Mouse (Mus musculus): ENCODE measurements around the gene Ank3. TPM values are rescaled to one million over a fixed set of nuclear protein-coding genes. Genes with fewer than 3 reads are reported as not detected.
A peak's percentile ranks its signal among the peaks of the same experiment; 100 is the strongest.

The Ank3 gene
- polyA plus RNA-seq, 1 experiment, result 1.2 TPM

- 88% methylated on average over 7 of the region's 7 CpGs for WGBS
- no peak for TF ChIP-seq CTCF (IDR thresholded peaks at IDR 0.05; ENCODE audit: extremely low read depth, insufficient read depth, insufficient read length, insufficient replicate concordance)
- no peak for TF ChIP-seq POLR2A (IDR thresholded peaks at IDR 0.05; ENCODE audit: low read depth, low read length)
- Histone ChIP-seq H3K4me1 (ENCODE audit: control insufficient read depth, insufficient read depth, insufficient read length) (no peaks in the 10 kb centered on the region), H3K27ac (ENCODE audit: insufficient read depth, low read length) (no peak overlapping the region), H3K4me3 (ENCODE audit: extremely low read depth, insufficient read depth, insufficient read length) (no peak overlapping the region), H3K27me3 (ENCODE audit: control insufficient read depth, insufficient read depth, low read length) (no peaks in the 10 kb centered on the region), H3K36me3 (ENCODE audit: control insufficient read depth, insufficient read depth, low read length) (no peaks in the 10 kb centered on the region)
- no peak for DNase-seq (ENCODE audit: low read depth in 1 of 2, low spot score in 2 of 2)
Observed at GRCm38 (mm10) chr10:69859848-69860479, 461.4 kb downstream of the Ank3 start.

GRCm38 (mm10) chr10:69862829-69863228 lies 464.3 kb downstream of the Ank3 start:
- H3K4me3 ChIP-seq (ENCODE audit: extremely low read depth, insufficient read depth, insufficient read length), result no peak overlapping the region
- H3K4me1 ChIP-seq (ENCODE audit: control insufficient read depth, insufficient read depth, insufficient read length), result no peaks in the 10 kb centered on the region
- no peak overlapping the region for H3K27ac ChIP-seq (ENCODE audit: insufficient read depth, low read length)
- 76% methylated on average over 8 of the region's 8 CpGs for WGBS
- no peaks in the 10 kb centered on the region for H3K27me3 ChIP-seq (ENCODE audit: control insufficient read depth, insufficient read depth, low read length)
- no peak for TF ChIP-seq CTCF (IDR thresholded peaks at IDR 0.05; ENCODE audit: extremely low read depth, insufficient read depth, insufficient read length, insufficient replicate concordance)
- no peak for TF ChIP-seq POLR2A (IDR thresholded peaks at IDR 0.05; ENCODE audit: low read depth, low read length)
- H3K36me3 ChIP-seq (ENCODE audit: control insufficient read depth, insufficient read depth, low read length), result no peaks in the 10 kb centered on the region
- DNase-seq (ENCODE audit: low read depth in 1 of 2, low spot score in 2 of 2), result no peak

GRCm38 (mm10) chr10:69870348-69870747 lies 471.8 kb downstream of the Ank3 start:
- Histone ChIP-seq H3K4me3 (ENCODE audit: extremely low read depth, insufficient read depth, insufficient read length) (no peak overlapping the region), H3K27ac (ENCODE audit: insufficient read depth, low read length) (no peak overlapping the region), H3K27me3 (ENCODE audit: control insufficient read depth, insufficient read depth, low read length) (no peaks in the 10 kb centered on the region), H3K4me1 (ENCODE audit: control insufficient read depth, insufficient read depth, insufficient read length) (no peaks in the 10 kb centered on the region), H3K36me3 (ENCODE audit: control insufficient read depth, insufficient read depth, low read length) (no peaks in the 10 kb centered on the region)
- peak; percentile 50; the same call in 1 of the 2 replicates for TF ChIP-seq CTCF (IDR thresholded peaks at IDR 0.05; ENCODE audit: extremely low read depth, insufficient read depth, insufficient read length, insufficient replicate concordance)
- TF ChIP-seq POLR2A (IDR thresholded peaks at IDR 0.05; ENCODE audit: low read depth, low read length), result no peak
- DNase-seq (ENCODE audit: low read depth in 1 of 2, low spot score in 2 of 2), result peak in 1 of 2 experiments; percentile 36
- 5% methylated on average over 5 of the region's 5 CpGs for WGBS

- H3K36me3 ChIP-seq (ENCODE audit: control insufficient read depth, insufficient read depth, low read length), result no peaks in the 10 kb centered on the region
- no peaks in the 10 kb centered on the region for H3K27me3 ChIP-seq (ENCODE audit: control insufficient read depth, insufficient read depth, low read length)
- TF ChIP-seq POLR2A (IDR thresholded peaks at IDR 0.05; ENCODE audit: low read depth, low read length), result no peak
- H3K4me3 ChIP-seq (ENCODE audit: extremely low read depth, insufficient read depth, insufficient read length), result no peak overlapping the region
- H3K27ac ChIP-seq (ENCODE audit: insufficient read depth, low read length), result no peak overlapping the region
- WGBS, result 88% methylated on average over 14 of the region's 14 CpGs
- DNase-seq (ENCODE audit: low read depth in 1 of 2, low spot score in 2 of 2), result no peak
- no peaks in the 10 kb centered on the region for H3K4me1 ChIP-seq (ENCODE audit: control insufficient read depth, insufficient read depth, insufficient read length)
Observed at GRCm38 (mm10) chr10:69870947-69871346, 472.4 kb downstream of the Ank3 start.

GRCm38 (mm10) chr10:69872182-69872741 lies 473.7 kb downstream of the Ank3 start:
- 69% methylated on average over 10 of the region's 10 CpGs for WGBS
- Histone ChIP-seq H3K4me3 (ENCODE audit: extremely low read depth, insufficient read depth, insufficient read length) (no peak overlapping the region), H3K27ac (ENCODE audit: insufficient read depth, low read length) (no peak overlapping the region), H3K4me1 (ENCODE audit: control insufficient read depth, insufficient read depth, insufficient read length) (no peaks in the 10 kb centered on the region), H3K27me3 (ENCODE audit: control insufficient read depth, insufficient read depth, low read length) (no peaks in the 10 kb centered on the region), H3K36me3 (ENCODE audit: control insufficient read depth, insufficient read depth, low read length) (no peaks in the 10 kb centered on the region)
- DNase-seq (ENCODE audit: low read depth in 1 of 2, low spot score in 2 of 2), result no peak
- TF ChIP-seq POLR2A (IDR thresholded peaks at IDR 0.05; ENCODE audit: low read depth, low read length) (no peak), CTCF (IDR thresholded peaks at IDR 0.05; ENCODE audit: extremely low read depth, insufficient read depth, insufficient read length, insufficient replicate concordance) (no peak)

- WGBS, result 84% methylated on average over 5 of the region's 5 CpGs
- no peak overlapping the region for H3K27ac ChIP-seq (ENCODE audit: insufficient read depth, low read length)
- H3K27me3 ChIP-seq (ENCODE audit: control insufficient read depth, insufficient read depth, low read length), result no peaks in the 10 kb centered on the region
- H3K36me3 ChIP-seq (ENCODE audit: control insufficient read depth, insufficient read depth, low read length), result no peaks in the 10 kb centered on the region
- no peak for DNase-seq (ENCODE audit: low read depth in 1 of 2, low spot score in 2 of 2)
- H3K4me3 ChIP-seq (ENCODE audit: extremely low read depth, insufficient read depth, insufficient read length), result no peak overlapping the region
- TF ChIP-seq CTCF (IDR thresholded peaks at IDR 0.05; ENCODE audit: extremely low read depth, insufficient read depth, insufficient read length, insufficient replicate concordance), result no peak
- TF ChIP-seq POLR2A (IDR thresholded peaks at IDR 0.05; ENCODE audit: low read depth, low read length), result no peak
- H3K4me1 ChIP-seq (ENCODE audit: control insufficient read depth, insufficient read depth, insufficient read length), result no peaks in the 10 kb centered on the region
Observed at GRCm38 (mm10) chr10:69872892-69873291, 474.3 kb downstream of the Ank3 start.

- no peaks in the 10 kb centered on the region for H3K4me1 ChIP-seq (ENCODE audit: control insufficient read depth, insufficient read depth, insufficient read length)
- 63% methylated on average over 14 of the region's 14 CpGs for whole genome bisulfite sequencing
- no peak for TF ChIP-seq POLR2A (IDR thresholded peaks at IDR 0.05; ENCODE audit: low read depth, low read length)
- no peak for TF ChIP-seq CTCF (IDR thresholded peaks at IDR 0.05; ENCODE audit: extremely low read depth, insufficient read depth, insufficient read length, insufficient replicate concordance)
- H3K27ac ChIP-seq (ENCODE audit: insufficient read depth, low read length), result no peak overlapping the region
- H3K4me3 ChIP-seq (ENCODE audit: extremely low read depth, insufficient read depth, insufficient read length), result no peak overlapping the region
- DNase-seq (ENCODE audit: low read depth in 1 of 2, low spot score in 2 of 2), result no peak
- no peaks in the 10 kb centered on the region for H3K36me3 ChIP-seq (ENCODE audit: control insufficient read depth, insufficient read depth, low read length)
- H3K27me3 ChIP-seq (ENCODE audit: control insufficient read depth, insufficient read depth, low read length), result no peaks in the 10 kb centered on the region
Observed at GRCm38 (mm10) chr10:69874806-69875205, 476.2 kb downstream of the Ank3 start.

Data from spleen, adult 2 months (tissue).